Mouse (Mus musculus): ENCODE results near the gene Ibsp.

- TF ChIP-seq CTCF (IDR thresholded peaks at IDR 0.05; ENCODE audit: extremely low read depth, insufficient read length, insufficient replicate concordance, low read depth, low read length), result no peak
- TF ChIP-seq POLR2A (IDR thresholded peaks at IDR 0.05; ENCODE audit: low read depth, low read length), result no peak
These were observed 33.3 kb downstream of the Ibsp start for GRCm38 (mm10) chr5:104332296-104332695.
